Mouse (Mus musculus): ENCODE measurements around the gene 4930558K02Rik. TPM values are rescaled to one million over a fixed set of nuclear protein-coding genes. Genes with fewer than 3 reads are reported as not detected.

The 4930558K02Rik gene
- polyA plus RNA-seq, 1 experiment from 2014 or later = not detected

GRCm38 (mm10) chr1:161990684-161991578 lies 11.5 kb upstream of the 4930558K02Rik start:
- Histone ChIP-seq H3K27ac (replicated peaks) (no peak overlapping the region), H3K4me1 (replicated peaks) (peaks cover 10% of the 10 kb centered on the region), H3K4me2 (no peak overlapping the region), H3K36me3 (0 out of 2 replicates have a peak, but pooled peaks cover 4% of the 10 kb centered on the region), H3K9me3 (no peaks in the 10 kb centered on the region), H3K4me3 (no peak overlapping the region), H3K9ac (no peak overlapping the region), H3K27me3 (no peaks in the 10 kb centered on the region)
- no peak for ATAC-seq (ENCODE audit: low read depth)
- 19% methylated on average over 10 of the region's 10 CpGs for WGBS

DNA sequence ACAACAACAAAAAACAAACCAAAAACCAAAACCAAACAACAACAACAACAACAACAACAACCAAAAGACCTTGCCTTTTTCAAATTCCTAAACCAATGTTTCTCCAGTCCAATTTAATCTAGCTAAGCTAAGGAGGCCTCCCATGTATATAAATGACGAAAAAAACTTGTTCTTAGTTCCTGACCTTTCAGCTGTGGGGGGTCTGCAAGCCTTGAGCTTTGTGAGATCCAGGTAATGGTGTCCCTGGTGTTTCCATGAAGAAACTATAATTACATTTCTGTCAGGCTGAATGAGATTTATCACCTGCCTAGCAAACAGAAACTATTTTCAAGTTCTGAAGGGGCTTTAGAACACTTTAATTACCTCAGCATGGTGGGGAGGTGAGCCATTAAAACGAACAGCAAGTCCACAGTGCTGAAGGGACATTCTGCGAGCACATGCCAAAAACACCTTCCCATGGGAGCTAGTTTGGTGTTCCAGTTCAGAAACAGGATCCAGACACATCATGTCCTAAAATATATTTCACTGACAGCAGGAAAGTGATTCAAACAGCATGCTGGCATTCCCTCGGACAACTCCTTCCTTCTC lies 4.6 kb upstream of the 4930558K02Rik start:
- Histone ChIP-seq H3K4me2 (no peak overlapping the region), H3K36me3 (no peaks in the 10 kb centered on the region), H3K27ac (replicated peaks) (no peak overlapping the region), H3K9ac (no peak overlapping the region), H3K27me3 (no peaks in the 10 kb centered on the region), H3K4me3 (no peak overlapping the region), H3K4me1 (replicated peaks) (0 out of 2 replicates have a peak, but pooled peaks cover 11% of the 10 kb centered on the region), H3K9me3 (no peaks in the 10 kb centered on the region)
- 21% methylated on average over 4 of the region's 4 CpGs for WGBS
- ATAC-seq (ENCODE audit: low read depth) = no peak

DNA sequence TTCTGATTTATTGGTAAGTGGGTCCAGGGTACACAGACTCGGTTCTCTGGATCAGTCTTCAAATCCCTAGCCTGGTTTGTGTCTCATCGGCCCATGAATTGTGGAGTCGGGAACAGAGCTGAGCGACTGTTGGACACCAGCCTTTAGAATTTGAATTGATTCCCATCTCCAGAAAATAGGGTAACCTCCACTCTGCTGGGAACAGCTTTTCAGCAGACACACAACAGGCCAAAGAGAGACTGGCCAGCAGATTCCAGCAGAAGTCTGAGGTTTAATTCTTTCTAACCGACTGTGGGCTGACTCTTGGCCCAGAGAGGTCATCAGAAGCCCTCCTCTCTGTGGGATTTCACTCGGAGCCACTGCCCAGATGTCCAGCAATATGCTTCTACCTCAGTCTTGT lies 4.0 kb upstream of the 4930558K02Rik start:
- Histone ChIP-seq H3K27me3 (no peaks in the 10 kb centered on the region), H3K9me3 (no peaks in the 10 kb centered on the region), H3K4me3 (no peak overlapping the region), H3K36me3 (no peaks in the 10 kb centered on the region), H3K9ac (no peak overlapping the region), H3K4me1 (replicated peaks) (0 out of 2 replicates have a peak, but pooled peaks cover 11% of the 10 kb centered on the region), H3K4me2 (no peak overlapping the region), H3K27ac (replicated peaks) (0 out of 2 replicates have a peak overlapping the region, but pooled peaks have one; percentile 13)
- no peak for ATAC-seq (ENCODE audit: low read depth)
- WGBS = 54% methylated on average over 6 of the region's 6 CpGs

DNA sequence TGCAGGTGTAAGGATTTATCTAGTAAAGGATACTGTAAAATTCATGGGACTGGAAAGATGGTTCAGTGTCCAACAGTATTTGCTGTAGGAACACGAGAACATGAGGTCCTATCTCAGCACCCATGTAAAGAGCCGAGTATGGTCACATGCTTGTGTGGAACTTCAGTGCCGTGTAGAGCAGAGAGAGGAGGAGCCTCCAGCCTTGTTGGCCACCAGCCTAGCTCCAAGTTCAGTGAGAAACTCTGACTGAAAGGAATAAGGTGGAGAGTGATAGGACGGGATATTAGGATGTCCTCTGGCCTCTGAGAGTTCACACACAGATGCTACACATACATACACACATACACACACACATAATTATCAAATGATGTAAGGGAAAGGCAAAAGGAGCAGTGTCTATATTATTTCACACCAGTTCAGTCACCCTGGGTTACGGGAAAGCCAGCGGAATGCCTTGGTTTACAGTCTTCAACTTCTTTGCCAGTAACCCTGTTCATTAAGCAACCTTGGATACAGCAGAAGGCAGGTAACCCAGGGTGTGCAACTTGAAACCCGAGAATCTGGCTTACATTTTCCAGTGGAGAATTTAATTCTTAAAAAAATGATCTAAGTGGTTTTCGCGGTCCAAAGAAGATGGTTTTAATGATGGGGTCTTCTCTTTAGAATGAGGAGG lies 1.3 kb upstream of the 4930558K02Rik start:
- no peak overlapping the region for H3K4me3 ChIP-seq
- no peak overlapping the region for H3K9ac ChIP-seq
- H3K9me3 ChIP-seq = no peaks in the 10 kb centered on the region
- H3K27ac ChIP-seq (replicated peaks) = no peak overlapping the region
- ATAC-seq (ENCODE audit: low read depth) = no peak
- no peak overlapping the region for H3K4me2 ChIP-seq
- peaks cover 11% of the 10 kb centered on the region; the same call in 1 of the 2 replicates for H3K4me1 ChIP-seq (replicated peaks)
- no peaks in the 10 kb centered on the region for H3K27me3 ChIP-seq
- H3K36me3 ChIP-seq = no peaks in the 10 kb centered on the region
- WGBS = 91% methylated on average over 9 of the region's 9 CpGs

- no peak overlapping the region for H3K4me3 ChIP-seq
- peaks cover 11% of the 10 kb centered on the region; the same call in 1 of the 2 replicates for H3K4me1 ChIP-seq (replicated peaks)
- no peaks in the 10 kb centered on the region for H3K27me3 ChIP-seq
- no peak for ATAC-seq (ENCODE audit: low read depth)
- 84% methylated on average over 2 of the region's 2 CpGs for WGBS
- no peak overlapping the region for H3K4me2 ChIP-seq
- no peak overlapping the region for H3K27ac ChIP-seq (replicated peaks)
- H3K36me3 ChIP-seq = no peaks in the 10 kb centered on the region
- H3K9me3 ChIP-seq = no peaks in the 10 kb centered on the region
- no peak overlapping the region for H3K9ac ChIP-seq
These were observed 610 bp upstream of the 4930558K02Rik start for GRCm38 (mm10) chr1:161980046-161980445.

DNA sequence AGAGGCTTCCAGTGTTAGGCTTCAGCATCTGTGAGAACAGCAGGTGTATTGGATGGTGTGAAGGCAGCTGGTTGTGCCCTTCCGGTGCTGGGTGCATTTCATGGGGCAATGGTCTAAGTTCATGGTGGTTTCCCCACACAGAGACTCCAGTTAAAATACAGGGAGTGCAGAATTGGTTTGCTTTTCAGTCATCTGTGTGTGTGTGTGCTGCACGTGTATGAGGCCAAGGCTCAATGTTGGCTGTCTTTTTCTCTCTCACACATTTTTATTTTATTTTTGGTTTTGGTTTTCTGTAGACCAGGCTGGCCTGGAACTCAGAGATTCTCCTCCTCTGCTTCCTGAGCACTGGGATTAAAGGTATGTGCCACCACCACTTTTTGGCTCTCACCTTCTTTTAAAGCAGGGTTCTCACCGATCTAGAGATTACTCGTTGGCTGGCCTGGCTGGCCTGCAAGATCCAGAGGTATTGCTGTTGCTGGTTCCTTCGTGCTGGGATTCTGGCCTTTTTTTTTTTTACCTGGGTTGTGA lies 1.2 kb downstream of the 4930558K02Rik start:
- Histone ChIP-seq H3K27ac (replicated peaks) (no peak overlapping the region), H3K4me1 (replicated peaks) (no peaks in the 10 kb centered on the region; the same call in 1 of the 2 replicates), H3K27me3 (no peaks in the 10 kb centered on the region), H3K36me3 (no peaks in the 10 kb centered on the region), H3K4me2 (no peak overlapping the region), H3K4me3 (no peak overlapping the region), H3K9me3 (no peaks in the 10 kb centered on the region), H3K9ac (no peak overlapping the region)
- 91% methylated on average over 5 of the region's 5 CpGs for WGBS
- ATAC-seq (ENCODE audit: low read depth) = no peak

- Histone ChIP-seq H3K9me3 (no peaks in the 10 kb centered on the region), H3K4me2 (no peak overlapping the region), H3K4me3 (no peak overlapping the region), H3K27me3 (no peaks in the 10 kb centered on the region), H3K36me3 (no peaks in the 10 kb centered on the region), H3K4me1 (replicated peaks) (no peaks in the 10 kb centered on the region; the same call in 1 of the 2 replicates), H3K27ac (replicated peaks) (no peak overlapping the region), H3K9ac (no peak overlapping the region)
- no peak for ATAC-seq (ENCODE audit: low read depth)
- 66% methylated on average over 4 of the region's 4 CpGs for WGBS
These were observed 2.1 kb downstream of the 4930558K02Rik start for GRCm38 (mm10) chr1:161977331-161977730.

- Histone ChIP-seq H3K9me3 (no peaks in the 10 kb centered on the region), H3K27ac (replicated peaks) (no peak overlapping the region), H3K9ac (no peak overlapping the region), H3K4me1 (replicated peaks) (peaks cover 1% of the 10 kb centered on the region), H3K27me3 (no peaks in the 10 kb centered on the region), H3K4me3 (no peak overlapping the region), H3K36me3 (peaks cover 4% of the 10 kb centered on the region; the same call in 1 of the 2 replicates), H3K4me2 (no peak overlapping the region)
- 54% methylated on average over 16 of the region's 16 CpGs for WGBS
- peak; percentile 47; the same call in 1 of the 2 replicates for ATAC-seq (ENCODE audit: low read depth)
These were observed 2.9 kb downstream of the 4930558K02Rik start for GRCm38 (mm10) chr1:161976255-161977182.

GRCm38 (mm10) chr1:161972233-161972632 lies 7.2 kb downstream of the 4930558K02Rik start:
- WGBS = 91% methylated on average over 8 of the region's 8 CpGs
- Histone ChIP-seq H3K4me2 (no peak overlapping the region), H3K27ac (replicated peaks) (no peak overlapping the region), H3K36me3 (peaks cover 14% of the 10 kb centered on the region), H3K9ac (no peak overlapping the region), H3K9me3 (no peaks in the 10 kb centered on the region), H3K4me3 (no peak overlapping the region), H3K27me3 (no peaks in the 10 kb centered on the region), H3K4me1 (replicated peaks) (peaks cover 21% of the 10 kb centered on the region)
- no peak for ATAC-seq (ENCODE audit: low read depth)

DNA sequence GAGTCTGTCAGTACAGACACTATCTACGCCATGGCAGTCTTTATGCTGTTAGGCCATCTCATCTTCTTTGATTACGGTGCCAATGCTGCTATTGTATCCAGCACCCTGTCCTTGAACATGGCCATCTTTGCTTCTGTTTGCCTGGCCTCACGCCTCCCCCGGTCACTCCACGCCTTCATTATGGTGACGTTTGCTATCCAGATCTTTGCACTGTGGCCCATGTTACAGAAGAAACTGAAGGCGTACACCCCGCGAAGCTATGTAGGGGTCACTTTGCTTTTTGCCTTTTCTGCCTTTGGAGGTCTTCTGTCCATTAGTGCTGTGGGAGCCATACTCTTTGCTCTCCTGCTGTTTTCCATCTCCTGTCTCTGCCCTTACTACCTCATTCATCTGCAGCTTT lies 8.6 kb downstream of the 4930558K02Rik start:
- H3K4me3 ChIP-seq = no peak overlapping the region
- ATAC-seq (ENCODE audit: low read depth) = no peak
- WGBS = 96% methylated on average over 9 of the region's 9 CpGs

More for the DNA sequence above, 8.6 kb downstream of the 4930558K02Rik start:
- Histone ChIP-seq H3K36me3 (peaks cover 14% of the 10 kb centered on the region), H3K4me1 (replicated peaks) (peaks cover 21% of the 10 kb centered on the region), H3K9ac (no peak overlapping the region), H3K4me2 (no peak overlapping the region), H3K9me3 (no peaks in the 10 kb centered on the region), H3K27me3 (no peaks in the 10 kb centered on the region), H3K27ac (replicated peaks) (no peak overlapping the region)

Data from neural tube, embryonic 13.5 days (tissue).